Mouse (Mus musculus): Measurements from ENCODE around the gene Sugp1.
"Not testable (repeated sequence)": the region's sequence is repeated elsewhere in the genome, so short reads cannot be mapped to it uniquely, and the experiment has no call there.

Gene Sugp1

DNA sequence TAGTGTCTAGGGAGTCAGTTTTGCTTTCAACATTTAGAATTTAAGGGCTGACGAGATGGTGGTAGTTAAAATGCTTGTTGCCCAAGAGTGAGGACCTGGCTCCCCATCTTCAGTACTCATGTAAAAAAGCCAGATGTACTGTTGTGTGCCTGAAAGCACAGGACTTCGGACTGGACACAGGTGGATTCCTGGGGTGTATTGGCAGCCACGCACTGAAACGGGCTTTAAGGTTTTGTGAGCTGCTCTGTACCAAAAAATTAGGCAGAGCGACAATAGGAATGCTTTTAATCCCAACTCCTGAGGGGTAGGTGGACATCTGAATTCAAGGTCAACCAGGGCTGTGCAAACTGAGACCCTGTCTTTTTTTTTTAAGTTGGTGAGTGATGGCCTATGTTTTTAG lies 1.4 kb downstream of the Sugp1 start:
- no peak for DNase-seq (ENCODE audit: low spot score in 2 of 2)

DNA sequence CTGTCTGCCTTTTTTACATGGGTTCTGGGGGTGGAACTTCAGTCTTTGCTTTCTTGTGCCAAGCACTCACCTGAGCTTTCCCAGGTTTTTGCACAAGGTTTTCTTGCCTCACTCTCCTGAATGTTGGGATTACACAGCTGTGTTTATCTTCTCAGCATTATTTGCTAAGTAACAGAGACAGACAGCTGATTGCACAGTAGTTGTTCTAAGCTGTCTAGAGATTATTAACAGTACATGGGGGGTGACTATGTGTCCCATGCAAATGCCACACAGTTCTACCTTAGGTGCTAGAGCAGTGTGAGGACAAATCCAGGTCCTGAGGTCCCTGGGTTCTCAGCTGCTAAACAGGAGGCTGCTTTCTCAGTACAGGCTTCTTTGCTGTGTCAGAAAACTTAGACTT lies 7.0 kb downstream of the Sugp1 start:
- DNase-seq (ENCODE audit: low spot score in 2 of 2), result no peak

DNA sequence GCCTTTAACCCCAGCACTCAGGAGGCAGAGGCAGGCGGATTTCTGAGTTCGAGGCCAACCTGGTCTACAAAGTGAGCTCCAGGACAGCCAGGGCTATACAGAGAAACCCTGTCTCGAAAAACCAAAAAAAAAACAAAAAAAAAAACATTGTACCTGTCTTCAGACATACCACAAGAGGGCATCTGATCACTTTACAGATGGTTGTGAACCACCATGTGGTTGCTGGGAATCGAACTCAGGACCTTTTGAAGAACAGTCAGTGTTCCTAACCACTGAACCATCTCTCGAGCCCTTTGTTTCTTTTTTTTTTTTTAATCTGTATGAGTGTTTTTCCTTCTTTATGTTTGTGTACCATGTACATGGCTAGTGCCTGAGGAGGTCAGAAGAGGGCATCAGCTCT lies 7.8 kb downstream of the Sugp1 start:
- not testable (repeated sequence) for DNase-seq (ENCODE audit: low spot score in 2 of 2)

DNA sequence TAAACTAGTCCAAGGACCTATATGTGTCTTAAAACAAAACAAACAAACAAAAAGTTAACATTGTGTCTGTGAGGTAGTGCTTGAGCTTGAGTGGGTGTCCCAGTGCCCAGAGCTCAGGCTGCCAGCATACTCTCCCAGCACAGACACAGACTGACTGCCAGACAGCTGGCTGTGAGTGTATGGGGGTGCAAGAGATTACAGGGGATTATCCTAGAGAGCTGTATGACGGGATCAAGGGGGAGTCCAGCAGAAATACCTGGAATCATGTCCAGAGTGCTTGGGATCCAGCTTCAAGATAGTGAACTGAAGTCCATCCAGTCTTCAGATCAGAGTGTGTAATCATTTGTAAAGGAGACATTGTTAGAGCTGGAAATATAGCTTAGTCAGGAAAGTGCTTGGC lies 15.1 kb downstream of the Sugp1 start:
- DNase-seq (ENCODE audit: low spot score in 2 of 2), result no peak

DNA sequence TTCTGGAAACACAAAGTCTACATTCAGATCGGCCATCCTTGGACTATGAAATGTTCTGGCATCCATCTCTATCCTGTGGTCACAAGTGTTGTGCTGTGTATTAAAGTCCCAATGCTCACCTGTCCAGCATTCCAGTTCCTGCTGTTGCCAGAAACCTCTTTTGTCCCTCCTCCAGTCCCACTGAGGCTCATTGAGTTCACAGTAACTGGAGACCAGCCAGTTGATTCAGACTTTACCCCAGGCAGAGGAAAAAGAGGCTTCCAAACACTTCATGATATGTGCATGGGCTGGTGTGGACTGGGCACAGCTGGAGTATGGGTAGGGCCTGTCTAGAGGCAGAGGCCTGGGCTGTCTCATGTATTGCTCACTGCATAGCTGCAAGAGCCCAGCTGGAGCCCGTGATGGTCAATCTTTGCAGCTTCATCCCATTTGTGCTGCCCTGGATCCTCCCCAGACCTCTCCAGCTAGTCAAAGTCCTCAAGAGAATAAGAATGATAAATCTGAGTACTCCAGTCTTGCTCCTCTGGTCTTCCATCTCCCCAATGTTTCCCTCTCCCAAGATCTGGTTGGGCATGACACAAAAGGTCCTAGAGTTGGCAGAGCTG lies 29.3 kb downstream of the Sugp1 start:
- DNase-seq (ENCODE audit: low spot score in 2 of 2), result no peak

DNA sequence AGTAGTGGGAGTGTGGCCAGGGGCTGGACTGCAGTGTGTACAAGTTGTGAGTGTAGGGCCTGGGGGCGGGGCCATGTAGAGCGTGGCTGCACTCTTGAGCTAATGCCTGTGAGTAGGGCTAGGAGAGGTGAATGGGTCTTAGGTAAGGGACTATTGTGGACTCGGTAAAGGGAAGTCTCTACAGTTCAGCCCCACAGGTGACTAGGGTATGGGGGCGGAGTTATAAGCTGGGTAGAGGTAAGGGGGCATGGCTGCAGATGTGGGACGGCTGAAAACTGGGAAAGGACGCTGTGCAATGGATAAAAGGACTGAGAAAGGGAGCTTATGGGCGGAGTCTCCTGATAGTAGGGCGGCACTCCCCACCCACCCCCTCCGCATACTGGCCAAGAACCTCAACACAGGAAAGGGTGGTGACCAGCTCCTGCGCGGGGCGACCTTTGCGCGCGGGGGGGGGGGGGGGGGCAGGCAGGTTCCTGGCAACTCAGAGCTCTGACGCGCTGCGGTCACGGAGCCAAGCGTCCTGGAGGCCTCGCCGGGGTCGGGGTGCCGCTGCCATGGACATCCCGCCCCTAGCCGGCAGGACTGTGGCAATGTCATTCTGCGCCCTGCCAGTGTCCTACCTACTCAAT lies 29.9 kb downstream of the Sugp1 start, which contains the start of gene Tm6sf2:
Gene Tm6sf2 (plus strand): TSS at position 484 of the 629 bp plus-strand sequence.
- no peak for DNase-seq (ENCODE audit: low spot score in 2 of 2)

DNA sequence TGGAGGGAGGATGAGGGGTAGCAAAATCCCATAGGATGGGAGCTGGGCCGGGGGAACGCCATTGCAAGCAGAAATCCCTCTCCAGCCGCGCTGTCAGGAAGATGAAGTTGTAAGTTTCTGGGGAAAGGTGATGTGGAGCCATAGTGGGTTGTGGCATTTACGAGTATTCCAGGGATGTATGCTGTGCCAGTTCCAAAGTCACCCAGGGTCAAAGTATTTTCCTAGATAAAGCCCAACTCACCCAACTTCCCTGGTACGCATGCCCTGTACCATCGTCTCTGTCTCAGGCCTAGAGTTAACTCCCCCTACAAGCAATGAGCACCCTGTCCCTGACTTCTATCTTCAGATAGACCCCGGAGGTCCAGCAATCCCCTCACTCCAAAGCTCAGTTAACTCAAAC lies 30.5 kb downstream of the Sugp1 start:
- no peak for DNase-seq (ENCODE audit: low spot score in 2 of 2)

DNA sequence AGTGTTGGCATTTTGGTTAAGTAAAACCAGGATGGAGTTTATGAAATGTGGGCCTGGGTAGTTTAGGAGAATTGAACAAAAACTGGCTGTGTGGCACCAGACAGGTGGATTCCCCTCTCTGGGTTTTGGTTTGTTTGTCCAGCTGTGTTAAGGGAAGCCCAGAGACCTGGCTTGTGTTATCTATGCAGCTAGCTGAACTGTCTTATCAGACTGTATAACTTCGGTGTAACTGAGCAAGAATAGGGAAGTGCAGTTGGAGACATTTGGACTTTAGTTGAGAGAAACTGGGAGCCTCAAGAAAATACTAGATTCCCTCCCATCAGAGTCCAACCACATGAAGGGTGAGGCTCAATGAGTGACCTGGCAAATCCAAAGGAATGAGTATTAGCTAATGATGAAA lies 31.1 kb downstream of the Sugp1 start:
- DNase-seq (ENCODE audit: low spot score in 2 of 2), result no peak

DNA sequence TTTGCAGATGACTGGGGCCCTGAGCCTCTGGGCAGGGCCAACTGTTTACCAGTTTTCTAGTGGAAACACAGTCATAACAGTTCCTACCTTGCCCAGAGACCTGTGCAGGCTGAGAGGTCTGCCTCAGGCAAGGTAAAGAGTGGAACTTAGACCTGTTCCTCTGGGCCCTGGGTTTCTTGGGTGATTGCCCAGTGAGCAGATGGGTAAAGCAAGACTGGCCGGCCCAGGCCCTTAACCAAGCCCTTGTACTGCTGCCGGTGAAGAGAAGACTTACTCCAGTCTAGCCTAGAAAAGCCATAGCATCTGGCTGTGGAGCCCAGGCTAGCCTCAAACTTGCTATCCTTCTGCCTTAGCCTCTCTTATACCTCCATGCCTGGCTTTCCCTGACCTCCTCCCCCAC lies 39.4 kb downstream of the Sugp1 start:
- DNase-seq (ENCODE audit: low spot score in 2 of 2), result no peak

DNA sequence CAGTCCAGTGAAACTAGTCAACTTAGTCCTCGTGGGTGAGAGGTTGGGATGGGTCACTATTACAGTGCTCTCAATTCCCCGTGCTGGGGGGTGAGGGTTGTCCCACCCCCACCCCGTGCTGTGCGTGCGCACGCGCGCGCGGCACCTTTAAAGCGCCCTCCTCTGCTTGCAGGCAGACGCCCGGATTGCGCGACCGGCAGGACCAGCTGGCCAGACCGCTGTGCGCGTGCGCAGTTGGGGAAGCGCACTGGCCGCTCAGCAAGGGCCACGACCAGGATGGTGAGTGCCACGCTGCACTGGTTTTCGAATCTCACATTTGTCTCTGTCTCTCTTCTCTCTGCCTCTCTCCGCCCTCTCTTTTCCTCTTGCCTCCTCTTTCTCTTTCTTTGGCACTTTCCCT lies 40.7 kb downstream of the Sugp1 start, which contains the start of gene Hapln4:
Gene Hapln4 (plus strand): TSS at position 173 of the 400 bp plus-strand sequence.
- no peak for DNase-seq (ENCODE audit: low spot score in 2 of 2)

DNA sequence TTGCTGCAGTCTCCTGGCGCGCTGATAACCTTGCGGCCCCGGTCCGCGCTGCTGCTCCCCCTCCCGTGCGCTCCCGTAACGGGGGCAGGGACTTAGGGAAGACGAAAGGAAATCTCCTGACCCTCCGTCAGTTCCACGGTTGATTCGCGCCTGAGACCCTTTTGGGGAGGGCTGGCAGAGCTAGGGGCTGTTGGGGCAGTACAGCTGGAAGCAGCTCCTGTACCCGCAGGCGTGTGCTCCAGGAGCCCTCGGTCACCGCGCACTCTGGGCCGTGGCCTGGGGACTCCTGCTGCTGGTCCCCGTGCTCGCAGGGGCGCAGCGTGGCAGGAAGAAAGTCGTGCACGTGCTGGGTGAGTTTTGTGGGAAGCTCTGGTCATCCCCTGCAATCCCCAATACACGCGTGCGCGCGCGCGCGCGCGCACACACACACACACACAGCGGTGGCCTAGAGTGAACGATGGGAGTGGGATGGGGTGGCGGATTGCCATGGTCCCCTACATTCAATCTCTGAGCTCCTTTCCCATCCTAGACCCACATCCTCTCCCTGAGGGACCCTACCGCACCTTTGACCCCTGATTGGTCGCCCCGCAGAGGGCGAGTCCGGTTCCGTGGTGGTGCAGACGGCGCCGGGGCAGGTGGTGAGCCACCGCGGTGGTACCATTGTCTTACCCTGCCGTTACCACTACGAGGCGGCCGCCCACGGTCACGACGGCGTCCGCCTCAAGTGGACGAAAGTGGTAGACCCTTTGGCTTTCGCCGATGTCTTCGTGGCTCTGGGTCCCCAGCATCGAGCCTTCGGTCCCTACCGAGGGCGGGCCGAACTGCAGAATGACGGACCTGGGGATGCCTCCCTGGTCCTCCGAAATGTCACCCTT lies 41.8 kb downstream of the Sugp1 start:
- DNase-seq (ENCODE audit: low spot score in 2 of 2), result no peak

DNA sequence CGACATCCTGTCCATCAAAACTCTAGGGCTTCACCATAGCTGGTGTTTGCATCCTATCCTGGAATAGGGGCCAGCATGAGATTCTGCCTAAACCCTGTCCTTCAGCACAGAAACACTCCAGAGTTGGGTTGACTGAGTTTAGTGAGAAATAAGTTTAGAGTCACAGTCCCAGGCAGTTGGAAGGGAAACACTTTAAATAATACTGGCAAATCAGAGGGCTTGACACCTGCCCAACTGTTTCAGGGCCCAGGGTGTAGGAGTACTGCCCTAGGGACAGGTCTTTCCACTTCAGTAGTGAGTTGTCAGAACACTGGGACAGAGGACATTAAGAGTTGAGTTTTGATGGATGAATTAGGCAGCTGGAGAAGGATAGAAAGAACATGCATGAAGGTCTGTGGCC lies 43.5 kb downstream of the Sugp1 start:
- DNase-seq (ENCODE audit: low spot score in 2 of 2), result no peak

DNA sequence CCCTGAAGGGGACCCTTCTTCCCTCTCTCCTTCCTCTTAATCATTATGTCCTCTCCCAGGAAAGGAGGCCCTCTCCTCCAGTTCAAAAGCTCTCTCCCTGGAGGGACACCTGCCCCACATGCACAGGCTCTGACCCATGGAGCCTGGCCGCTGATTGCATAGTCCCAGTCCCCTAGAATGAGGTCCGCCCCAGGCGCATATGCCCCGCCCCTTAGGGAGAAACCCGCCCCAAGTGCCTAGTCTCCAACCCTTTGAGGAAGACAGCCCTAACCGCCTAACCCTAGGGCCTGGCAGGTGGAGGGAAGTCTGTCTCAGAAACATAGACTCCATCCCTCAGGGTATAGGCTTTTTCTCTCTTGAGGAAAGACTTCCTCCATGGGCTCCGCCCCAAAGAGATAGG lies 44.6 kb downstream of the Sugp1 start:
- no peak for DNase-seq (ENCODE audit: low spot score in 2 of 2)

DNA sequence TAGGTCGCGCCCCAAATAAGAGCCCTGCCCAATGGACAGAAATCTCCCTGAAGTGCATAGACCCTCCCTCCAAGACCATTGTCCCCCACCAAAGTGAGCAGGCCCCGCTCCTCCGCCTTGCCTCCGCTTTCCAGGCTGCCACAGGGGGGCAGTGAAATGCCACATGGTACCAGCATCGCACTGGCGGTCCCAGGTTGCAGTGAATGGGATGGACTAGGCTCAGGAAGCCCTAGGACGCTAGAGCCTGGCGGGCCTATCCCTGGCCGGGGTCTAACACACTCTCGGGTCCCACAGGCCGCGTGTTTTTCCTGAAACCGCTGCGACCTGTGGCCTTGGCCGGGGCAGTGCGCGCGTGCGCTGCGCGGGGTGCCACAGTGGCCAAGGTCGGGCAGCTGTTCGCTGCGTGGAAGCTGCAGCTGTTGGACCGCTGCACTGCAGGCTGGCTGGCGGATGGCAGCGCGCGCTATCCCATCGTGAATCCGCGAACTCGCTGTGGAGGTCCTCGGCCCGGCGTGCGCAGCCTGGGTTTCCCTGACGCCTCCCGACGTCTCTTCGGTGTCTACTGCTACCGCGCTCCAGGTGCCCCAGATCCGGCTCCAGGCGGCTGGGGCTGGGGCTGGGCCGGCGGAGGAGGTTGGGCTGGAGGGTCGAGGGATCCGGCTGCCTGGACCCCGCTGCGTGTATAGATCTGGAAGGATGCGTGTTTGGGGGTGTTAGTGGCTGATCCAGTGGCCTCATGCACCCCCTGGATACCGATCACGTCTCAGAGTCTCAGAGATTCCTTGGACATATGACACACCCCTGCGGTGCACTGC lies 45.4 kb downstream of the Sugp1 start:
- DNase-seq (ENCODE audit: low spot score in 2 of 2), result peak in 1 of 2 experiments; percentile 19

DNA sequence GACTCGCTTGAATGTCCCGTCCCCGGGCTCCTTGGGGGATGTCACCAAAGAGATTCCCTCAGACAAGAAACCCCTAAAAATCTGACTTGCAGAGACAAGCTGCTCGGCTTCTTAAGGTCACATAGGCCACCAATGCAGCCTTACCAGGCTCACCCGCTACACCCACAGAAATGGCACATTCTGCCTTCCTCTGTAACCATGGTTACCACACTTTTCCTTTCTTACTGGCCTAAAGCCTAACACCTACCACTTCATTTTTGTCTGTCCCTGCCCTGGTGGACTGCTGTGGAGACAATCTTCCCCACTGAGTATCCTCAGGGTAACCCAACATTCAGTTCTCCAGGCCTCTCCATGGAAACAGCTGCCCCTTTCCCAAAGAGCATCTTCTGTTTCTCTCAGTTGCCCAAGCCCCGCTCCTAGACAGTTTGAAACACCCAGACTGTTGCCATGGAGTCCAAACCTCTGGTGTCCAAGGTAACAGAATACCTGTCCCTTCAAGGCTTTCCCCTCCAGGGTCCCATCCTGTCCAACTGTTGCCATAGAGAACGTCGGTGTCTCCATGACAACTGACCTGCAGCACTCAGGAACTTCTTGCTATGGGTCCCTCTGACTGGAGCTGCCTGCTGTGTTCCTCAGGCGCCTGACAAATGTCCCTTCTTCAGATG lies 46.8 kb downstream of the Sugp1 start:
- DNase-seq (ENCODE audit: low spot score in 2 of 2), result no peak

DNA sequence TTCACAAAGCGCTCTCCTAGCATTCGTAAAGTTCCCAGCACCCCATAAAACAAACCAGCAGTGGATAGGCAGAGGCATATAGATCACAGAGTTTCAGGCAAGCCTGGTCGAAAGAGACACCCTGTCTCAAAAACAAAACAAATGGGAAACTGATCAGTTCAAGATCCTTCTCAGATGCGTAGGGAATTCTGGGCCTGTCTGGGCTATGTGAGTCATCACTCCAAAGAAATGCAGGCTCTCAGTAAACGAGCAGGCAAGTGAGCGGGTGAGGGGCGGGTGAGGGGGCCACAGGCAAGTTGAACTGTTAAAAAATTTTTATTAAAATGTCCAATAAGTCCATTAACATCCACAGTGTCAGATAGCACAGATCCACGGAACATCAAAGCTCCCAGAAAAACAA lies 50.2 kb downstream of the Sugp1 start:
- DNase-seq (ENCODE audit: low spot score in 2 of 2), result no peak

DNA sequence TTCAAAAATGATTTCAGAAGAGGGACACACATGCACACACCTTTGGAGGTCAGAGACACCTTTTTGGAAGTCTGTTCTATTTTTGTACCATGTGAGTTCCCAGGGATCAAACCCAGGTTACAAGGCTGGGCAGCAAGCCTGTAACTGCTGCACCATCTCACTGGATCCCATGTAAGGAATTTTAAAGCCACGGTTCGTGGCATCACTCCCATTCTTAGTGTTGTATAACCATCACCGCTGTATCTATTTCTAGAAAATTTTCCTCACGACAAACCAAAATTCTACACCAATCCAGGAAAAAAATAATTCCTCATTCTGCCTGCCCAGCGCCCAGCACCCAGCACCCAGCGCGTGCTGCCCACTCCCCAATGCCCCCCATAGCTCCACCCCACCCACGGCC lies 56.7 kb downstream of the Sugp1 start:
- no peak for DNase-seq (ENCODE audit: low spot score in 2 of 2)

DNA sequence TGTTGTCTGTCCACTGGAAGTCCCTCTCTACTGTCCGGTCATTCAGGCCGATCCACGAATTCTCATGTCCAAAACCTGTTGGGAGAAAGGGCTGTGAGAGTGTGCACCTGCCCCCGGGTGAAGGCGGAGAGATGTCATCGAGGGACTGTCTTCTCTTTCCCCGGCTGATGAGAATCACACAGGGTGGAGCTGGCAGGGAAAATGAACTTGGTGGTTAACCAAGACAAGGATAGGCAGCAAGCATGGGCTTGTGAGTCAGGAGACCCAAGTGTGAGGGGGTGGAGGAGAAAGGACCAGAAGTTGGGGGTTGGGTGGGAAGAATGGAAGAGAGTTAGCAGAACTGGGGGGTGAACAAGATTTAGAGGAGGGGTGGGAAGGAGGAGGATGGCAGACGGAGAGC lies 57.6 kb downstream of the Sugp1 start:
- DNase-seq (ENCODE audit: low spot score in 2 of 2), result no peak

DNA sequence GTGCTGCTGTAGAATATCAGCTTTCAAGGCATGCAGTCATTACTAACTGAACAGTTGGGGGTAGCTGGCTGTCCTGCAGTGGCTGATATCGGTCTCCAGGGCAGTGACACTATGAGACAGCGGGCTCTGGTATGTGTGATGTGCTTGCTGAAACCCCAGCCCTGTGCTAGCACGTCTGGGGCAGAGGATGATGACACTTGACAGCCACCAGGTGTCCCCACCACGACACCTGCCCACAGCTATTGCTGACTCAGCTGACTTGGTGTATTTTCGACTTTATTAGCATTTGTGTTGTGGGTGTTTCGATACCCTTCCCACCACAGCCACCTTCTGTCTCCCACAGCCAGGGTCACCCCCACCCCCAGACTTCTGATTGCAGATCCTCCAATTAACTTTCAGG lies 61.9 kb downstream of the Sugp1 start:
- DNase-seq (ENCODE audit: low spot score in 2 of 2), result peak; percentile 21 to 35

DNA sequence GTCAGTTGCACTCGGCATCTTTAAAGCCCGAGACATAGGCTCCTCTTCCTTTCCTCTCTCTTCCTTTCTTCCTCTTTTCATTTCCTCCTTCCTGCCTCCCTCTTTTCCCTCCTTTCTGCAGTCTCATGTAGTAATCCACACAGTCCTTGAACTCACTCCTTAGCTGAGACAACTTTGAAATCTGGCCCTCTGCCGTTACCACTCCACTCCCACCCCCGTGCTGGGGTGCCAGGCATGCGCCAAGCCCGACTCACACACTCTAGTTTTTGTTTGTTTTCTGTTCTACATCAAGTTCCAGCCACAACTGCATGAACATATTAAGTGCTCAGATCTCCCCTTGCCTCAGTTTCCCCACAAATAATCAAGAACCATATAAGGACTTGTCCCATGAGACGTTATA lies 62.3 kb downstream of the Sugp1 start:
- DNase-seq (ENCODE audit: low spot score in 2 of 2), result no peak

DNA sequence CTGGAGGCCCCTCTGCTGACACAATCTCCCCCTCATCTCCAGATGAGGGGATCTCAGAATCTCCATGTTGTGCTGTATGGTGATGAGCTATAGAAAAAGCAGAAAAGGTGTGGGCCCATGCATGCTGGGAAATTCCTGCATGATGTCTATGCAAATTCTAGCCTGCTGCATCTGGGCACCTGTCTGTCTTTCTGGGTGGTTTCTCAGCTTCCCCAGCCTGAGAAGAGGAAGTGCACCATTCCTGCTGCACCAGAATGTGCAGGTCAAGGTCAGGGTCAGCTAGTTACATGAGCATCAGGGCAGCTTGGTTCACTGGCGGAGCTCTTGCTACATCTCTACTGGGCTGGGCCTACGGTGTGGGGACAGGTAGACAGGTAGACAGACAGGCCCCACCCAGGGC lies 67.8 kb downstream of the Sugp1 start:
- DNase-seq (ENCODE audit: low spot score in 2 of 2), result no peak

All from spleen, postnatal 14 days (tissue).